Mouse (Mus musculus) B cell, adult 2 months (primary cell): ENCODE measurements around the gene G0s2.

ENCODE experiments used
- DNase-seq, 2 experiments: peaks; one replicate each; pipeline ENCODE4 v3.0.0; 2022

Gene G0s2

DNA sequence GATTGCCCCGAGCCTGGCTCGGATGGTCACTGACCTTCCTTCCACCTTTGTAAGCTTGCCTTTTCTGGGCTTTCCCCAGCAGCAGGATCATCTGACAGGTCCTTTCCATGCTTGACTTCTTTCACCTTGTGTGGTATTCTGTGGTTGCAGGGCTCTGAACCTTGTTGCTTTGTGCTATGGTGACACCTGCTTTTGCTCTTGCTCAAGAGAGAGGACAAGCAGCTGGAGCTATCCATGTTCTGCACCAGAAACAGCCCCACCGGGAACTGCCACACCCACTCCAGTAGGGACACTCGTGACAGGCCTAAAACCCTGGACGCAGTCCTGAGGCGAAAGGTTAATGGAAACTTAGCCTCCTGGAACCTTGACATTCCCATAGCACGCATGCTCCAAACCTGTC, 21.6 kb downstream of the G0s2 start:
- no peak for DNase-seq

DNA sequence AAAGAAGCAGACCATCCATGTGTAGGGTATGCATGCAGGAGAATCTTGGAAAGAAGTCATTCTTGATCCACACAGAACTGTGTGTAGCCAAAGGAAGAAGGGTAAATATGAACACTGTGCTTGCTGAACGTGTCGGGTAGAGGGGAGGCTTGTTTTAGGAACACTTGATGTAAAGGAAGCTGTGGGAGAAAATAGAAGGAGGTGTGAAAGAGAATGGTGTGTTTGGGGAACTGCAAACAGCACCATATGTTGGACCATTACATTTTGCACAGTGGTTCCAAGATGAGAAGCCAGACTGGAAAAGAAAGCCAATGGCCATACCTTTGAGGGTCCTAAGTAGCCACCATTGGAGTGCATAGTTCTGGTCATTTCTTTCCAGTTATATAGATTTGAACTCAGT, 23.0 kb downstream of the G0s2 start:
- no peak for DNase-seq

DNA sequence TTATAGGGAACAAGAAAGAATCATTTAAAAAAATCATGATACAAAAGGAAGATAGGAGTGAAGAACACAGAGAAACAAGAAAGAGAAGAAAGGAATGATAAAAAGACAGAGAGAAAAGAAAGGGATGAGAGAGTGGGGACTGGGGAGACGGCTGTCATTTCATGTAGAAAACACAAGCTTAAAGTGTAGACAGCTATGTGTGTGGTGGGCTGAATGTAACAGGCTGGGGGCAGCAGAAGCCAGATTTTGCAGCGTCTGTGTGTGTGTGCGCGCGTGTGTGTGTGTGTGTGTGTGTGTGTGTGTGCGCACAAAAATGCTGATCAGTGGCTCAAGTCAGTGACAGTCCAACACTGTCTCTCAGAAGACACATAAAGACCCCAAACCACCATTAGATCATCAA, 28.8 kb downstream of the G0s2 start:
- no peak for DNase-seq

DNA sequence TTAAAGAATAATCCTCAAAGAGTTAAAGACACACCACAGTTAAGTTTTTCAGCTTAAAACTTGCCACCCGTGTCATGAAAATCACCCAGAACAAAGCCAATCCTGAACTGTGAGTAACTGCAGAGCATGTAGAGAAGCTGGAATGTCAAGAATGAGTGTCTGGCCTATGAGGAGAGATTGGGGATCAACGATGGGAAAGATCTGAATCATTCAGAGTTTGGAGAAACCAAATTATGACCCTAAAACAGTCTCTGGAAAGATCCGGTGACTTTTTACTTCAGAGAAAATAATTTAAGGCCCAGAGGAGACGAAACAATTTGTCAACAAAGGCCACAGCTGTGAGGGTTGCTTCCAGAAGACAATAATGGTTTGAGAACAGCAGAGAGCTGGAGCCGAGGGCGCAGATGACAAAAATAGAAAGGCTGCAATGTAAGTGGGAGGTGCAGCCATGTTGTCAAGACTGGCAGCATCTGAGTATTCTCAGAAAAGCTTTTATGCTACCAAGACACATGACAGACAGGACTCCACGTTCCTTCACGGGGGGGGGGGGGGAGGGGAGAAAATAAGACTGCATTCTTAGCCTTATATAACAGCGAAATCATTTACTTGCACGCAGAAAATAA, 29.3 kb downstream of the G0s2 start:
- DNase-seq, result no peak

DNA sequence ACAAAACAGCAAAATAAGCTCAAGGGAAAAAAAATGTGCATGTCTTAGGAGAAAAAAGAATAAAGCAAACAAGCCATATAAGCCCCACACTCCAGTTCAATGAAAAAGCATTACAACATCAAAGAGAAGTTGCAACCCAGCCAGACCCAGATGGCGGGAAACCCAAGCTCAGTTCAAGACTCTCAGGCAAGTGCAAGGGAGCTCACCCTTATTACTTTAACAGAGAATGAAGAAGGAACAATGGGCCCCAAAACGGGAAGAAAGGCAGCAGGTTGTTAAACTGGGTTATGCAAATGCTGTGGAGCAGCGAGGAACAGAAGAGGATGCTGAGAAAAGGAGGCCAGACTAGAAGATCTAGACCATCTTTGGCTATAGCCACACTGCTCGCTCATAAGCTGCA, 30.2 kb downstream of the G0s2 start:
- peak; percentile 50 to 54 for DNase-seq

DNA sequence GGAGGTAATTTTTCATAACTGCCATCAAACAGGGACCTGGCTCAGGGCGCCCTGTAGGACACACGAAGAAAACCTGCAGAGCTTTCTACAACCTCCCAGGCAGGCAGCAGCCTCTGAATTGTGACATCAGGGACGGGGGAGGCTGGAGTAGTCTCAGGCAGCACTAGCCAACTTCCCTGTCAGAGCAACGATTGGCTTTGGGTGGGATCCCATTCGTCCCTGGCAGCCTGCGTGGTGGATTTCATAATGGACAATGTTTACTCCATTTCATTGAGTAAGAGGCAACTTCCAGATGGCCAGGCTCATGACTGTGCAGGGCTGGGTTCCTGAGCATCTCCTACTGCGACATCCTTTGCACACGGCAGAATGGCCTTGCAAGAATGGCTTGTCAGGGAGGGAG, 30.8 kb downstream of the G0s2 start:
- DNase-seq, result no peak

DNA sequence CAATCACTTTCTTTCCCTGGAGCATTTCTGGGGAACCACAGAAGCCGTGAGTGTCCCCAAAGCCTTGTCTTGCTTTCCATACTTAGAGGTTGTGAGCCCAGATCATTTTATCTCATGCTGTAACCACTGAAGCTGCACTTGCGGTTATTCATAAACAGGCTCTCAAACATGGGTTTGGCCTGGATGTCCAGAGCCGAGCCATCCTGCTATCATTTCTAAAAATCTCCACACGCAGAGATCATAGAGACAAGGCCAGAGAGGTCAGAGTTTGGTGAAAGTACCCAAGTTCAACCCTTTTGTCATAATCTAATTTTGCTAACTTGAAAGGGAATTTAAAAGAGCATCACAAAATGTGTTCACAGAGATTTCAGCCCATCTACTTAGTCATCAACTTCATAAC, 31.6 kb downstream of the G0s2 start:
- no peak for DNase-seq

DNA sequence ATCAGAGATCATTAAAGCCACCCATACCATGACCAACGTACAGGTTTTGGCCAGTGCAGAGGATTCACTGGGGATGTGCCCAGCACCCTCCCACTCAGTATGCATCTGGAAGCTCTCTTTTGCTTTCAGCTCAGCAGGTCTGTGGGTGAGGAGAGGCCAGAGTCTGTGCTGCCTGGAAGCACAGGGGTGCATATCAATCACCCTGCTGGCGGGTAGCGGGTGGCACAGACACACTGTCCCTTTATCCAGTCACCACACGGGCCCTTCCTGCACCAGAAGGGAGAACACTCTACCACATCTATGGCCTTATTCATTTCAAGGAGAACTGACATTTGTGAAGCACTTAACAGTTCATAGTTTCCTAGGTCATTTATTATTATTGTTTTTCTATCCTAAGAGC, 34.6 kb downstream of the G0s2 start:
- DNase-seq, result no peak

DNA sequence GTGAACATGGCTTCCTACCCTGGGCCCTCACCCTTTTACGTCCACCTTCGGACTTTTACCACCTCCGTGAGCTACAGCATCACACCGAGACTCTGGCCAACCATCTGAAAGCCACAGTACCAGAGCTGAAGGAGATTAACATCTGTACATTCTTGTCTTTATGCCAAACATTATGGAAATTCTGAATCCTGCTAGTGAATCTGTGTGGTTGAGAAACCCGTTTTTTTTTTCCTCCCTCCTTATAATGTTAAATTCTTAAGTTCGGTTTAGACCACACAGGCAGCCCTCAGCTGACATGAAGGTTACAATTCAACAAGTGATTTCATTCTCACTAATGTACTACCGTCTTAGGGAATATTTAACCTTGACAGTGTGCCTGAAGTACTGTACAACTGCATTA, 38.1 kb downstream of the G0s2 start:
- DNase-seq, result no peak

DNA sequence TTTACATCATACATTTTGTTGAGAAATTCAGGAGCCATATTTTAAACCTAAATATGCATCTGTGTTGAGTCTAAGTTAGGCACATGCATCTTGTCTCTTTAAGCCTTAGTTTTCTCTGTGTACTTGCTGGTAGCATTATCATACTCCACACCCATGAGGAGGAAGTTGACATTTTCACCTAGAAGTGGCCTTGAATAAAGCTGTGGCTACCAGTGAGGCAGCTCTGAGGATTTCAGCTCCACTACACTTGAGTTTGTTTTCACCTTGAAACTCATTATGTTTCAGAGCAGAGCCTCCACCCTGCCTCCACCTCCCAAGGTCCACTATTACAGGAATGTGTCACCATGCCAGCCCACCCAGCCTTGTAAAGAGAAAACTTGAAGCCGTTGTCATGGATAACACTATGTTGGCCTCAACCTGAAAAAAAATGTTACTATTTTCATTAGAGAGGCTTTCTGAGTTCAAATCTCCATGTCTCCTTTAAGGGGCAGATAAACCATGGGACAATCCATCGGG, 38.8 kb downstream of the G0s2 start:
- DNase-seq, result peak; percentile 30 to 41

DNA sequence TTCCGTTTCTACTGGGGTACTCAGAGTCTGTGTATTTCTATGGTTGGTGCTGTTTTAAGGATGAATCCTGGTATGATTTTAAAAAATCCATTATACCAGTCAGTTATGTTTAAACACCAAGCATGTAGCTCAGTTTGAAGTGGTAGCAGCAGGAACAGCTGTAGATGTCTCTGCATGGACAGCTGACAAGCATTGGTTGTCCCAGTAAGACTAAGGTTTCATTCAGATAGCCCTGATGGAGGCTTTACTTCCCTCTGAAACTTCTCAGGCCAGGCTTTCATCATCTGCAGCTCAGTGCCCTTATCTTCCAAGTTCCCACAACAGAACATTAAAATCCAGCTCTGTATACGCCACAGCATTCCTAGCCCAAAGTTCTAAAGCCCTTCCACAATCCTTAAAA, 40.3 kb downstream of the G0s2 start:
- no peak for DNase-seq

DNA sequence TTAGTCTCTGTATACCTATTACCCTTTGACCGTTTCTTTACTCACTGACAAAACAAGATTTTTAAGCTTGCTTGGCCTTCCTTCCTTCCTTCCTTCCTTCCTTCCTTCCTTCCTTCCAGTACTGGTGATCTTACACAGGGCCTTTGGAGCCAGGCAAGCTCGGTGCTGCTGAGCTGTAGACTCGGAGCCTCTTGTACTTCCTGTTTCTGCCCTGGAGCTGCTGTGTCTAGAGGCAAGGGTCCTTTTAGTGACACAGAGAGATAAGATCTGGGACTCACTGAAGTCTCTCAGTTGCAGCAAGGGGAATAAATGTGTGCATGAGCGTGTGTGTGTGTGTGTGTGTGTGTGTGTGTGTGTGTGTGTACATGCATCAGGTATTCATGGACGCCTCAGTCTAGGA, 42.1 kb downstream of the G0s2 start:
- peak; percentile 35 to 39 for DNase-seq

DNA sequence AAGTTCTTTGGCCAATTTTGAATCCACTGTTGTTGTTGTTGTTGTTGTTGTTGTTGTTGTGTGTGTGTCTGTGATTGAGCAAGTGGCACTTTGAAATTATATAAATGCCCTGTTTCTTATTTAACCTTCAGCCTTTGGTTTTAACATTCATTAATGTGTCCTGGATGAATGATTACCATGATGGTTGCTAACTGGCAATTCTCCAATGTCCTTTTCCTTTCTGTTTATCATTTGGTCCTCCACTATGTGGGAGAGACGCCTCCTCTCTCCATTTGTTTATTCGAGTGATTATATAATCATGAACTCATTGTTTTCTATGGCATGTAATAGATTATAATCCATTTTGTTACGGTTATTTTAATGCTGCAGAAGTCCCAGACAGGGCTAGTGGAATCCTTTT, 42.5 kb downstream of the G0s2 start:
- no peak for DNase-seq

DNA sequence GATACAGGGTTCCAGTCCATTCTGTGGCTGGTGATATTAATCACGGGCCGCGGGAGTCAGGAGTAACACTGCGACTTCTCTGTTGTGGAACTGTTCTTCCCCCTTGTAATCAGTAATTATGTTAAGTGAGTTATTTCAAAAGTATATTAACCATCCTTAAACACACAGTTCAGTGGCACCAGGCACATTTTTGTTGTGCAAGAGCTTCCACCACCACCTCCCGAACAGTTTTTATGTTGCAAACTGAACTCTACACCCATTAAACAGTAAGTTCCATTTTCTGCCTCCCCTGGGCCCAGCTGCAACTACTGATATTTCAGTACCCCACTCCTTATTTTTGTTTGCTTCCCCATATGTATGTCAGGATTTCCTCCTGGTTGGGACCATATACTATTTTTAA, 43.4 kb downstream of the G0s2 start:
- no peak for DNase-seq

DNA sequence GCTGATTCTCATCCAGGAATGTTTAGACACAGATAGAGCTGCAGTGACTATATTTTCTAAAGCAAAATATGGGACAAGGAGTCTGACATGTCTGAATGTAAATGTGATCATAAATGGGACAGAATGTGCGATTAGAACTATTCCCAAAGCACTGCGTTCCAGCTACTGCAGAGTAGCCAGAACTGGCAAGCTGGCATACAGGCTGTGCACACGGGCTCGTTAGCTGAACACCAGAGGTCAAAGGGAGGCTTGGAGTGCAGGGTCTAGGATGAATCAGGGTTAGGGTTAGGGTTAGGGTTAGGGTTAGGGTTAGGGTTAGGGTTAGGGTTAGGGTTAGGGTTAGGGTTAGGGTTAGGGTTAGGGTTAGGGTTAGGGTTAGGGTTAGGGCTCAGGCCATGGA, 45.5 kb downstream of the G0s2 start:
- no peak for DNase-seq

DNA sequence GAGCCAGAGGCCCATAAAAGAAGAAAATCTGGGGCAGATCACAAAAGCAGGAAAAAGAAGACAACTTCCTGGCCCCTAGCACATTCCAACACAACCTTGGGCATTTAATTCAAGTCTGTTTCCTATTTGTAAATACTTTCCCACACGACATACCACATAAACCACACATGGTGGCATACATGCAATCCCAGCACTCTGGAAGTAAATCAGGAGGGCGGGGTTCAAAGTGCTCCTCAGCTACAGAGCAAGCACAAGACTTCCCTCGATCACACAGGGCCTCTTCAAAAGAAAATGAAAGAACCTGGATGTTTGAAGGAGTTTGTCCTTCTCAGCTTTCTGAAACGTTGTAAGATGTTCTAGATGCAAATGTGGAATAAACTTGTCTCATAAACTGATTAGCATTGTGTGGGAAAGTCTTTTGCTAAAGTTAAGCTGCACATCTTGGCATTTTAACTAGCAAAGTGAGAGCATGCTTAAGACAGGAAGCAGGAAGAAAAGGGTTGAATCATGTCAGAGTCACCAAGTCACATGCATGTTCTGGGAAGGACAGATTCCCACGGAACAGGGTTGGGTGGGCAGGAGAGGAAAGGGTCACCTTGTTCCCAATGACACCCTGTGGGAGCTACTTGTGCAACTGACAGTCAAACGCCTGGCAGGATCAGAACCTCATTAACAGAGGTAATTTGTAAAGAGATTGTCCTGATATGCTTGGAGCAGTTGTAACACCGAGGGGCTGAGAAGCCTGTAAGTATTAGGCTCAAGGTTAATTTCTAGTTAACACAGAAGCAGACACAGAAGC, 46.1 kb downstream of the G0s2 start:
- DNase-seq, result no peak

DNA sequence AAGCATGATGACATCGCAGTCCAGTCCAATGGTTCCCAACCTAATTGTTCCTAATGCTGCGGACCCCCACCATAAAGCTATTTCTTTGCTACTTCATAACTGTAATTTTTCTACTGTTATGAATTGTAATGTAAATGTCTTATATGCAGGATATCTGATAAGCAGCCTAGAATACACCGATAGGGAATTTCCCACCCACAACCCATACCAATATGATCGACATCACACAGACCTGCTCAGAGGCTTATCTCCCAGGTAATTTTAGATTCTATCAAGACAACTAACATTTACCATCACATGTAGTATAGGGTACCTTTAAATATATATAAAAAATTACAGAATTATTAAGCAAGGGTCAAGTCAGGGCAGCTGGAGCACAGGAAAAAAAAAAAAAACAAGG, 46.9 kb downstream of the G0s2 start:
- DNase-seq, result no peak

DNA sequence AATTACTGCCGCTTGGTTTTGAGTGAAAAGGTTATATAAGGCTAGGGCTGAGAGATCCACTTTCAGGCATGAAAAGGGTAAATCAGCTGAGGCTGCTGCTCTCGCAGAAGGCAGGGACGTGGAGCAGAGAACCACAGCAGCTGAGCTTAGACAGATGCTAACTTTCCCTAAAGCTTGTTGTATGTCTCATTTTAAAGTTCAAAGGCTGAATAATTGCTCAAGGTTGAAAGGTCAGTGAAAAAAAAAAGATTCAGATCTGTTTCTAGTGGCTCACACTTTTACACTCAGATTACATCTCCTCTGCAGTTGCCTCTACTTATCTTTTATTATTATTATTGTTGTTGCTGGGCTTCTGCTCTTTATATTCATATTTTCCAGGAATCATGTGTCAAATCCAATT, 47.5 kb downstream of the G0s2 start:
- no peak for DNase-seq
